Mouse (Mus musculus) heart, adult 10 weeks (tissue): ENCODE measurements around the gene Gnaz. TPM values are rescaled to one million over a fixed set of nuclear protein-coding genes. Genes with fewer than 3 reads are reported as not detected.

Experiments used
- polyA plus RNA-seq: library from polyadenylated mRNA; stranded (reverse); fragments of 350-450 nt; fragmentation: Illumina TruSeq; extraction: RNeasy Lipid Tissue Mini Kit (QIAGEN cat#74804); gene quantifications from one replicate; pipeline ENCODE4 v1.2.3, GENCODE M21; 2014; ENCODE audit warnings: low read depth, low replicate concordance

Gnaz gene
- polyA plus RNA-seq, result 0.86 TPM

GRCm38 (mm10) chr10:74966850-74967451 lies at the start of gene Gnaz:
TSS of gene Gnaz (plus strand) at chr10:74967177.

DNA sequence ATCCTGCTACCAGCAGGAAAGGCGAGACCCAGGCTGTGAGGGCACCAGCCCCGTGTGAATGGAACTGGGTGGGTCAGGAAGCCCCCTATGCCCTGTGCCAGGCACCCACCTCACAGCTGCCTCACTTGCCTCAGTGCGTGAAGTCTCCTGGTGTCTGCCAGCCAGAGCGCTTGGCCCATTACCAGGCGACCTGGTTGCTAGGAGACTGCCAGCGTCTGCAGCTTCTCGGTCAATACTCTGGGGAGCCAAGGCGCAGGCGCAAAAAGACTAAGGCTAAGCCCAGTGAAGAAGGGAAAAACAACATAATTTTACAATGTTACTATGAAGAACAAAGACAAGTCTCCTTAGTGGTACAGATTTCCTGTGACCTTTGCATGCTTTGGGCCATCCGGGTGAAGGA lies 65.4 kb downstream of the Gnaz start, which contains the start of gene Rsph14:
Gene Rsph14, minus strand, starts transcription at position 192 of the 400 bp plus-strand sequence.

DNA sequence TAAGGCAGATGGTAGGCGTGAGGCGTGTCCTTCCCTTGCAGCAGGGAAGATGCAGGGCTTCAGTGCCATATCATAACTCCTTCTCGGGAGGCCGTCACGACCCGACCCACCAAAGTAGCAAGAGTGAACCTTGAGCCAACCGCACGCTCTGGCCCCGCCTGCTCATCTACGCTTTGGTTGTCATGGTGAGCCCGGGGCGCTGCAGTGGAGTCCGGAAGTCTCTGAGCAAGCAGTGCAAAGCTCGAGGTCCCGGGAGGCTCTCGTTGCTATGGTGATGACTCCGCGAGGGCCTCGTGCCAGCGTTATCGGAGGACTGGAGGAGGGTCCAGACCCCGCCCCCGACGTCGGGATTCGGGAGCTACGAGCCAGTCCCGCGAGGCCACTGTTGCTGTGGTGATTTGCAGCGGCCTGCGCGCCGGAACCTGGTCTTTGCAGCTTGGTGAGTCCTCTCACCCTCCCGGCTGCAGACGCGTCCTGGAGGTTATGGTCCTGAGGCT lies 70.0 kb downstream of the Gnaz start, which contains the start of gene Rab36:
Gene Rab36, plus strand, starts transcription at position 176 of the 497 bp plus-strand sequence.

DNA sequence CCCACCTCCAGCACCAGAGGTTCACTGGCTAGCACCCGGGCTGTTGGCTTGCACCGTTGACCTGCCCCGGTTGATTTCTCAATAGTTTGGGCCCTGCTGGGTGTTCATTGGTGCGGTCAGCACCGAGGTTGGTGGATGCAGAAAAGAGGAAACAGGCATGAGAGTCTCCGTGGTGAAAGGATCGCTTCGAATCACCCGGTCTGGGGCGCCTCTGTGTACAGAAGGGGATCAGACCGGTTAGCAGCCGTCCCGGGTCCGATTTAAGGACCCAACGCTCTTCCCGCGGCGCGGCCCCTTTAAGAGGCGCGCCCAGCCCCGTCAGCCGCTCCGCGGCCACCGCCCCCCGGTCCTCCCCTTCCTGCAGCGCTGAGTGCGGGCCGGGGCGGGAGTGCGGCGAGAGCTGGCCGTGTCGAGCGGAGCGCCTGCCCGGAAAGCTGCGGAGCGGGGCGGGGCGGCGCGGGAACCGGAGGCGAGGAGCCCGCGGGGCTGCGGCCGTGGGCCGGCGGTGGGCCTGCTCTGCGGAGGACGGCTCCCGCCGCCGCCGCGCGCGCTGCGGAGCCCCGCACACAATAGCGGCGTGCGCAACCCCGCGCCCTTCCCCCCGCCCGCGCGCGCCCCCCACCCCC lies 93.4 kb downstream of the Gnaz start, which contains the start of gene Bcr:
Gene Bcr, plus strand, starts transcription at position 376 of the 626 bp plus-strand sequence.

Other genes starting within 250 kb of the Gnaz start
- not detected for gene Rsph14, start 65.4 kb downstream of the Gnaz start, polyA plus RNA-seq
- 1.4 TPM for gene Rab36, start 69.9 kb downstream of the Gnaz start, polyA plus RNA-seq
- gene Bcr, start 93.4 kb downstream of the Gnaz start, polyA plus RNA-seq, result 8.5 TPM
- gene Specc1l, start 244.9 kb downstream of the Gnaz start, polyA plus RNA-seq, result 27.6 TPM